Mouse (Mus musculus) limb, embryonic 14.5 days (tissue): Measurements from ENCODE around the gene Map2k6. TPM values are rescaled to one million over a fixed set of nuclear protein-coding genes. Genes with fewer than 3 reads are reported as not detected.

Experiments used
- ATAC-seq: fragments of 200-750 bp; cut with Nextera tagmentation; 2 replicates; pipeline ENCODE4 v1.8.0; 2017; ENCODE audit warnings: low read depth, moderate number of reproducible peaks, moderate TSS enrichment; ENCODE audit not compliant: low FRiP score
- DNase-seq: peaks from one replicate; pipeline ENCODE4 v3.0.0-alpha.2; 2015; ENCODE audit warnings: low spot score
- H3K27ac ChIP-seq: fragments of 300-500 bp; sonication (generic); replicated peaks from 2 replicates; pipeline ENCODE4 v1.5.1; 2014; ENCODE audit warnings: low read depth, mild to moderate bottlenecking, low read length, moderate library complexity, mixed read lengths
- H3K27me3 ChIP-seq: fragments of 300-500 bp; sonication (generic); 2 replicates; pipeline ENCODE4 v1.6.1; 2014; ENCODE audit warnings: low read length, mixed read lengths; ENCODE audit not compliant: control insufficient read depth, insufficient read depth
- H3K36me3 ChIP-seq: fragments of 300-500 bp; sonication (generic); 2 replicates; pipeline ENCODE4 v1.6.1; 2014; ENCODE audit warnings: mild to moderate bottlenecking, low read length, moderate library complexity, mixed read lengths; ENCODE audit not compliant: control insufficient read depth, insufficient read depth
- H3K4me1 ChIP-seq: fragments of 300-500 bp; sonication (generic); 2 replicates; pipeline ENCODE4 v1.6.1; 2014; ENCODE audit warnings: antibody characterized with exemption, low read length, mixed read lengths; ENCODE audit not compliant: control insufficient read depth, insufficient read depth
- H3K4me2 ChIP-seq: fragments of 300-500 bp; sonication (generic); replicated peaks from 2 replicates; pipeline ENCODE4 v1.6.1; 2014; ENCODE audit warnings: low read depth, mild to moderate bottlenecking, low read length, moderate library complexity; ENCODE audit not compliant: severe bottlenecking
- H3K4me3 ChIP-seq: fragments of 300-500 bp; sonication (generic); replicated peaks from 2 replicates; pipeline ENCODE4 v1.5.1; 2014; ENCODE audit warnings: low read length
- H3K9ac ChIP-seq: fragments of 300-500 bp; sonication (generic); 2 replicates; pipeline ENCODE4 v1.6.1; 2014; ENCODE audit warnings: mild to moderate bottlenecking, low read depth, low read length, moderate library complexity; ENCODE audit not compliant: severe bottlenecking
- H3K9me3 ChIP-seq: fragments of 300-500 bp; sonication (generic); 2 replicates; pipeline ENCODE4 v1.6.1; 2016; ENCODE audit warnings: low read length; ENCODE audit not compliant: control insufficient read depth
- POLR2A ChIP-seq: fragments of 200-500 bp; IDR thresholded peaks from 2 replicates; pipeline ENCODE4 v1.8.0; 2012; ENCODE audit warnings: inconsistent platforms, mild to moderate bottlenecking, moderate library complexity, borderline replicate concordance; ENCODE audit not compliant: insufficient read depth, insufficient read length; ENCODE audit errors: extremely low read depth
- WGBS: fragments of 180-500 bp; shearing (Covaris S2); extraction: QIAGEN DNeasy Blood & Tissue Kit; methylation state at CpG from one replicate; pipeline ENCODE4 v1.1.7; 2014; 5-methylcytosine and 5-hydroxymethylcytosine counted together
- polyA plus RNA-seq, 2 experiments: library from polyadenylated mRNA; depleted of rRNA in 1 of 2; stranded (reverse) in 1 of 2; unstranded in 1 of 2; fragments of >200 nt; fragmentation: Nextera tagmentation in 1 of 2; extraction: Ambion mirVana in 1 of 2; gene quantifications; 2 replicates each; pipeline versions ENCODE4 v1.2.1 to v1.2.3; 2012 to 2014

Map2k6 gene
- polyA plus RNA-seq, 2 experiments: 17.4 to 23.7 TPM

- ATAC-seq (0 out of 2 replicates have a peak, but pooled peaks have one; percentile 57), DNase-seq (peak; percentile 80)
- TF ChIP-seq POLR2A: no peak
- Histone ChIP-seq H3K4me3 (no peak overlapping the region), H3K27ac (no peak overlapping the region), H3K4me1 (no peaks in the 10 kb centered on the region), H3K9me3 (no peaks in the 10 kb centered on the region), H3K27me3 (no peaks in the 10 kb centered on the region), H3K9ac (no peak overlapping the region), H3K4me2 (no peak overlapping the region), H3K36me3 (no peaks in the 10 kb centered on the region)
- 45% methylated on average over 10 of the region's 10 CpGs for WGBS
Observed at GRCm38 (mm10) chr11:110572548-110572947, 173.6 kb downstream of the Map2k6 start.

Other genes with a start within 250 kb of the Map2k6 start
- gene Abca9, start 230.9 kb upstream of the Map2k6 start, polyA plus RNA-seq (2012; rRNA removed): 10.4 and 10.6 TPM in 2 replicates
- 12.1 and 12.7 TPM in 2 replicates for gene Abca9, start 230.9 kb upstream of the Map2k6 start, polyA plus RNA-seq (2014; fragmentation: Nextera tagmentation; extraction: Ambion mirVana)
- 1.1 and 1.4 TPM in 2 replicates for gene Abca6, start 147.3 kb upstream of the Map2k6 start, polyA plus RNA-seq (2012; rRNA removed)
- 0.48 and 0.69 TPM in 2 replicates for gene Abca6, start 147.3 kb upstream of the Map2k6 start, polyA plus RNA-seq (2014; fragmentation: Nextera tagmentation; extraction: Ambion mirVana)
- 4.7 TPM in 2 replicates for gene Abca5, start 61.4 kb upstream of the Map2k6 start, polyA plus RNA-seq (2012; rRNA removed)
- 8.8 and 9.7 TPM in 2 replicates for gene Abca5, start 61.4 kb upstream of the Map2k6 start, polyA plus RNA-seq (2014; fragmentation: Nextera tagmentation; extraction: Ambion mirVana)